Mouse (Mus musculus) kidney, embryonic 16.5 days (tissue): ENCODE measurements around the gene Ddx54. TPM values are rescaled to one million over a fixed set of nuclear protein-coding genes. Genes with fewer than 3 reads are reported as not detected.

Experiments used
- ATAC-seq: fragments of 200-750 bp; cut with Nextera tagmentation; 2 replicates; pipeline ENCODE4 v1.8.0; 2017; ENCODE audit warnings: moderate TSS enrichment; ENCODE audit not compliant: low FRiP score, low TSS enrichment
- H3K27ac ChIP-seq: fragments of 300-500 bp; sonication (generic); 2 replicates; pipeline ENCODE4 v1.5.1; 2014; ENCODE audit warnings: low read length
- H3K27me3 ChIP-seq: fragments of 300-500 bp; sonication (generic); 2 replicates; pipeline ENCODE4 v1.6.1; 2014; ENCODE audit warnings: low read length, control low read depth, mixed read lengths; ENCODE audit not compliant: insufficient read depth
- H3K36me3 ChIP-seq: fragments of 300-500 bp; sonication (generic); 2 replicates; pipeline ENCODE4 v1.6.1; 2014; ENCODE audit warnings: low read length, control low read depth, mixed read lengths; ENCODE audit not compliant: insufficient read depth
- H3K4me1 ChIP-seq: fragments of 300-500 bp; sonication (generic); 2 replicates; pipeline ENCODE4 v1.6.1; 2014; ENCODE audit warnings: low read length, control low read depth, mixed read lengths; ENCODE audit not compliant: insufficient read depth
- H3K4me2 ChIP-seq: fragments of 300-500 bp; sonication (generic); replicated peaks from 2 replicates; pipeline ENCODE4 v1.6.1; 2014; ENCODE audit warnings: low read depth, low read length
- H3K4me3 ChIP-seq: fragments of 300-500 bp; sonication (generic); 2 replicates; pipeline ENCODE4 v1.5.1; 2014; ENCODE audit warnings: mild to moderate bottlenecking, low read length
- H3K9ac ChIP-seq: fragments of 300-500 bp; sonication (generic); replicated peaks from 2 replicates; pipeline ENCODE4 v1.6.1; 2014; ENCODE audit warnings: low read length
- H3K9me3 ChIP-seq: fragments of 300-500 bp; sonication (generic); 2 replicates; pipeline ENCODE4 v1.6.1; 2016; ENCODE audit warnings: low read length, control low read depth
- WGBS: fragments of 180-500 bp; shearing (Covaris S2); extraction: QIAGEN DNeasy Blood & Tissue Kit; methylation state at CpG from one replicate; pipeline ENCODE4 v1.1.7; 2014; 5-methylcytosine and 5-hydroxymethylcytosine counted together
- polyA plus RNA-seq: library from polyadenylated mRNA; unstranded; fragments of >200 nt; fragmentation: Nextera tagmentation; extraction: Ambion mirVana; gene quantifications from 2 replicates; pipeline ENCODE4 v1.2.1, GENCODE M21; 2015

The Ddx54 gene
- polyA plus RNA-seq, 1 experiment from 2014 or later: 53.7 TPM

GRCm38 (mm10) chr5:120592141-120592540 is 20.4 kb upstream of the Ddx54 start:
- no peaks in the 10 kb centered on the region for H3K9me3 ChIP-seq
- H3K27me3 ChIP-seq: no peaks in the 10 kb centered on the region
- no peaks in the 10 kb centered on the region for H3K36me3 ChIP-seq
- 72% methylated on average over 7 of the region's 7 CpGs for WGBS
- H3K27ac ChIP-seq: no peak overlapping the region
- no peak overlapping the region for H3K9ac ChIP-seq
- no peak overlapping the region for H3K4me2 ChIP-seq
- peaks cover 13% of the 10 kb centered on the region for H3K4me1 ChIP-seq
- no peak for ATAC-seq
- no peak overlapping the region for H3K4me3 ChIP-seq

GRCm38 (mm10) chr5:120594485-120594884 is 18.1 kb upstream of the Ddx54 start:
- no peaks in the 10 kb centered on the region for H3K36me3 ChIP-seq
- H3K9ac ChIP-seq: no peak overlapping the region
- WGBS: 83% methylated on average over 6 of the region's 6 CpGs
- no peaks in the 10 kb centered on the region for H3K4me1 ChIP-seq
- no peaks in the 10 kb centered on the region for H3K9me3 ChIP-seq
- ATAC-seq: no peak
- H3K27ac ChIP-seq: no peak overlapping the region
- no peaks in the 10 kb centered on the region for H3K27me3 ChIP-seq
- H3K4me3 ChIP-seq: no peak overlapping the region
- no peak overlapping the region for H3K4me2 ChIP-seq

- ATAC-seq: no peak
- no peak overlapping the region for H3K27ac ChIP-seq
- H3K27me3 ChIP-seq: no peaks in the 10 kb centered on the region
- no peak overlapping the region for H3K4me2 ChIP-seq
- 89% methylated on average over 6 of the region's 6 CpGs for WGBS
- H3K36me3 ChIP-seq: no peaks in the 10 kb centered on the region
- H3K4me3 ChIP-seq: no peak overlapping the region
- H3K4me1 ChIP-seq: peaks cover 6% of the 10 kb centered on the region; the same call in 1 of the 2 replicates
- H3K9me3 ChIP-seq: no peaks in the 10 kb centered on the region
- no peak overlapping the region for H3K9ac ChIP-seq
Measured at GRCm38 (mm10) chr5:120599625-120600024, 12.9 kb upstream of the Ddx54 start.

- Histone ChIP-seq H3K9me3 (no peaks in the 10 kb centered on the region), H3K4me2 (no peak overlapping the region), H3K4me1 (peaks cover 13% of the 10 kb centered on the region; the same call in 1 of the 2 replicates), H3K27ac (no peak overlapping the region), H3K9ac (no peak overlapping the region), H3K27me3 (no peaks in the 10 kb centered on the region), H3K36me3 (no peaks in the 10 kb centered on the region), H3K4me3 (no peak overlapping the region)
- WGBS: 55% methylated on average over 11 of the region's 11 CpGs
- no peak for ATAC-seq
Measured at GRCm38 (mm10) chr5:120600946-120601668, 11.4 kb upstream of the Ddx54 start.

- no peaks in the 10 kb centered on the region for H3K9me3 ChIP-seq
- WGBS: 80% methylated on average over 12 of the region's 12 CpGs
- no peak overlapping the region for H3K4me3 ChIP-seq
- no peaks in the 10 kb centered on the region for H3K27me3 ChIP-seq
- H3K27ac ChIP-seq: no peak overlapping the region
- ATAC-seq: no peak
- H3K36me3 ChIP-seq: no peaks in the 10 kb centered on the region
- peaks cover 13% of the 10 kb centered on the region; the same call in 1 of the 2 replicates for H3K4me1 ChIP-seq
- H3K9ac ChIP-seq: no peak overlapping the region
- H3K4me2 ChIP-seq: no peak overlapping the region
Measured at GRCm38 (mm10) chr5:120602210-120602609, 10.3 kb upstream of the Ddx54 start.

- Histone ChIP-seq H3K4me1 (peaks cover 13% of the 10 kb centered on the region; the same call in 1 of the 2 replicates), H3K4me3 (no peak overlapping the region), H3K9ac (no peak overlapping the region), H3K4me2 (no peak overlapping the region), H3K27ac (no peak overlapping the region), H3K36me3 (0 out of 2 replicates have a peak, but pooled peaks cover 4% of the 10 kb centered on the region), H3K9me3 (no peaks in the 10 kb centered on the region), H3K27me3 (no peaks in the 10 kb centered on the region)
- 71% methylated on average over 7 of the region's 7 CpGs for WGBS
- ATAC-seq: no peak
Measured at GRCm38 (mm10) chr5:120603515-120603914, 9.0 kb upstream of the Ddx54 start.

- Histone ChIP-seq H3K9me3 (no peaks in the 10 kb centered on the region), H3K27ac (no peak overlapping the region), H3K4me2 (peak overlapping the region; percentile 55), H3K36me3 (0 out of 2 replicates have a peak, but pooled peaks cover 4% of the 10 kb centered on the region), H3K4me3 (peak overlapping the region; percentile 34), H3K9ac (no peak overlapping the region; the same call in 1 of the 2 replicates), H3K4me1 (peaks cover 13% of the 10 kb centered on the region; the same call in 1 of the 2 replicates), H3K27me3 (no peaks in the 10 kb centered on the region)
- 2% methylated on average over 6 of the region's 6 CpGs for WGBS
- ATAC-seq: peak; percentile 56; the same call in 1 of the 2 replicates
Measured at GRCm38 (mm10) chr5:120604839-120605238, 7.7 kb upstream of the Ddx54 start.

GRCm38 (mm10) chr5:120605241-120605661 is 7.3 kb upstream of the Ddx54 start:
- ATAC-seq: peak; percentile 46
- WGBS: 1% methylated on average over 10 of the region's 10 CpGs
- peaks cover 13% of the 10 kb centered on the region; the same call in 1 of the 2 replicates for H3K4me1 ChIP-seq

GRCm38 (mm10) chr5:120605688-120606087 is 6.9 kb upstream of the Ddx54 start:
- Histone ChIP-seq H3K27ac (no peak overlapping the region), H3K4me3 (peak overlapping the region; percentile 34), H3K36me3 (0 out of 2 replicates have a peak, but pooled peaks cover 4% of the 10 kb centered on the region), H3K4me2 (peak overlapping the region; percentile 55), H3K9me3 (no peaks in the 10 kb centered on the region), H3K27me3 (no peaks in the 10 kb centered on the region), H3K9ac (no peak overlapping the region; the same call in 1 of the 2 replicates), H3K4me1 (peaks cover 13% of the 10 kb centered on the region; the same call in 1 of the 2 replicates)
- WGBS: under 1% methylated on average over 8 of the region's 8 CpGs
- ATAC-seq: peak; percentile 69

More at GRCm38 (mm10) chr5:120605241-120605661, 7.3 kb upstream of the Ddx54 start:
- H3K27me3 ChIP-seq: no peaks in the 10 kb centered on the region
- H3K27ac ChIP-seq: no peak overlapping the region
- peak overlapping the region; percentile 17; the same call in 1 of the 2 replicates for H3K9ac ChIP-seq
- H3K4me2 ChIP-seq: peak overlapping the region; percentile 55
- 0 out of 2 replicates have a peak, but pooled peaks cover 4% of the 10 kb centered on the region for H3K36me3 ChIP-seq
- peak overlapping the region; percentile 34 for H3K4me3 ChIP-seq
- no peaks in the 10 kb centered on the region for H3K9me3 ChIP-seq
